Mouse (Mus musculus) ovary, adult 18-20 months (tissue): ENCODE measurements around the gene Col5a1.

Source experiments
- DNase-seq: peaks from one replicate; pipeline ENCODE4 v3.0.0; 2022; ENCODE audit warnings: low spot score, mixed read lengths

Gene Col5a1

DNA sequence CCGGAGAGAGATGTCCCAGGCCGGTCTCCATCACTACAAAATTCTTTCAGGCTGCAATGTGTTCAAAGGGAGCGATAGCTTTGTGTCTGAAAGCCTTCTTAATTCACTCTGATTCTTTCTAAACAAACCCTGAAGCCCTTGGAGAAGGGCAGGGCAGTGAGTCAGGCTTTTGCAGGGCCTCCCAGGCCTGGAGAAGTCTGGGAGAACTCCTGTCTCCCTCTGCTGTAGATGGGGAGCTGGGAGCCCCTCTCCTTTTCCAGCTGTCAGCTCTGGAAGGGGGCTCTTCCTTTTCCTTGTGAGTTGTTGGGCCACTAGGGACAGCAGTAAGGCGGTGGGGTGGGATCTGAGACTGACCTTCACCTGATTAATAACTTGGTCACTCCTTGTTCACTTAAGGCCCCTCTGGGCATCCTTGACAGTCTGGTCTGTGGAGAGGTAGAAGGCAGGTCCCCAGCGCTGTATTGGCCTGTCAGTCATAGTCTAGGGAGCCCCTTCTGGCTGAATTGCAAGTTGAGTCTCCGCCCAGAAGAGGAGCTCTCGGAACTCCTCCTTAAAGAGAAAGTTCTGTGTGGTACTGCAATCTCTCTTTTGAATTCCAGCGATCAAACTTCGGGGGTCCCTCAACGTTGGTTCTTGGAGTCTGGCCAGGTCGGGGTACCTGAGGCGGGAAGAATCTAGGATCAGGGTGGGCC lies 623 bp upstream of the Col5a1 start:
- DNase-seq, result peak; percentile 53

DNA sequence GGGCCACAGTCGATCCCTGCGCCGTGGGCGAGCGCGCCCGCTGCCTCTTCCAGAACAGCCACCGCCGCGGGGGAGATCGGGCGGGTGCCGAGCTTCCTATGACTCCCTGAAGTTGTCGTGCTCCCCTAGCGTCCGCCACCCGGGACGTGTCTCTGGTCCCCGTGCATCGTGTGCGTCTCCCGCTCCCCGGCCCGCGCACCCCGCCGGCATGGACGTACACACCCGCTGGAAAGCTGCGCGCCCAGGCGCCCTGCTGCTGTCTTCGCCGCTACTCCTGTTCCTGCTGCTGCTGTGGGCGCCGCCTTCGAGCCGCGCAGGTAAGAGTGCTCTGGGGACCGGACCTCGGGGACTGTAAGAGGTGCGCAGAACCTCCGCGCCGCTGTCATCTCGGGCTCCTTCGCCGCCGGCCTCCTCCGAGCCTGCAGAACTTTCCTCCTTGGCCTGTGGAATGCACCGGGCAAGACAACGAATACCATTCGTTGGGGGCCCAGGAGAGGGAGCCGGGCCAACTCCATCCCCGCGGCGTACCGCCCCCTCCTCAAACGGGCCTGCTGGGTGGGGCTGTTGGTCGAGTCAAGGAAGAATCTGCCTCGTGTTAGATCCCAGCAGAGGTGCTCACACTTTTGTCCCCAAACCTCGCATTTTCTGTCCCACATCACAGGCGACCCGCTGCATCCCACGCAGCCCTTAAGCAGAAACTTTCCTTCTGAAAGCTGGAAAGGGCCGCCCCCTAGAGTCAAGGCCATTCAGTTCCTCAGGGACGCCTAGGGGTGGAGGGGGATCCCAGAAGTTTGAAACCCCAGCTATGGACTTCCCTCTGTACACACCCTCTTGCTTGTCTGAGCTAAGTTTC lies 609 bp downstream of the Col5a1 start:
- DNase-seq, result peak; percentile 19

DNA sequence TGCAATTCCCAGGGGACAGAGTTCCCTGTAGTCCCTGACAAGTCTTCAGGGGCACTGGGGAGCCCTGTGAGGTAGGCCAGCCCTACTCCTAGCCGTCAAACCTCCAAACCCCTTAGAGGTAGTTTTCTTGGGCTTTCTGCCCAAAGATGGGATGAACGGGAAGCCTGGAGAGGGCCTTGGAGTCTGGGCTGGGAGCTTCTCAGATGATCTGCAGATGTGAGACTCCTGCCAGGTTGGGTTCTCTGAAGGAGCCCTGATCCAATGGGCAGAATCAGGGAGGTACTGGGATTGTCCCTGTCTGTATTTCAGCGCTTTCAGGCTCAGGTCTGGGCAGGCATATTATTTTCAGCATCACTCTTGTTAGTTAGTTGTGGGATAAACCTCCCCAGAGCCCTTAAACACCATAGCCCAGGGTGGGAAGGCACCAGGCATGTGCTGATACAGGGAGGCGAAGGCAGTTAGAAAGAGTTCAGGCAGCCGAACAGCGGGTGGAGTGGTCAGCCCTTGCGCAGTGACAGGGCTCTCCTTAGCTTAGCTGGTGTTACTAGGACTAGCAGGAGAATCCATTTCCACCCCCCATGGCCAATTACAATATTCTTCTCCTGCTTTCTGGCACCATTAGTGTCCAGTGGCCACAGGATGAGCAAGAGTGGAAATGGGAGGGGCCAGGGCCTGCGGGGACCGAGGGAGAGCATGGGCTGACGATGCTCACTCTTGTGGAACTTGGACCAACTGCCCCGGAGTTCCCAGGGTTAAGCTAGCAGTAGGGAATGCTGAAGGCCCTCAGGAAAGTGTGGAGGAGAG lies 1.4 kb downstream of the Col5a1 start:
- DNase-seq, result no peak

DNA sequence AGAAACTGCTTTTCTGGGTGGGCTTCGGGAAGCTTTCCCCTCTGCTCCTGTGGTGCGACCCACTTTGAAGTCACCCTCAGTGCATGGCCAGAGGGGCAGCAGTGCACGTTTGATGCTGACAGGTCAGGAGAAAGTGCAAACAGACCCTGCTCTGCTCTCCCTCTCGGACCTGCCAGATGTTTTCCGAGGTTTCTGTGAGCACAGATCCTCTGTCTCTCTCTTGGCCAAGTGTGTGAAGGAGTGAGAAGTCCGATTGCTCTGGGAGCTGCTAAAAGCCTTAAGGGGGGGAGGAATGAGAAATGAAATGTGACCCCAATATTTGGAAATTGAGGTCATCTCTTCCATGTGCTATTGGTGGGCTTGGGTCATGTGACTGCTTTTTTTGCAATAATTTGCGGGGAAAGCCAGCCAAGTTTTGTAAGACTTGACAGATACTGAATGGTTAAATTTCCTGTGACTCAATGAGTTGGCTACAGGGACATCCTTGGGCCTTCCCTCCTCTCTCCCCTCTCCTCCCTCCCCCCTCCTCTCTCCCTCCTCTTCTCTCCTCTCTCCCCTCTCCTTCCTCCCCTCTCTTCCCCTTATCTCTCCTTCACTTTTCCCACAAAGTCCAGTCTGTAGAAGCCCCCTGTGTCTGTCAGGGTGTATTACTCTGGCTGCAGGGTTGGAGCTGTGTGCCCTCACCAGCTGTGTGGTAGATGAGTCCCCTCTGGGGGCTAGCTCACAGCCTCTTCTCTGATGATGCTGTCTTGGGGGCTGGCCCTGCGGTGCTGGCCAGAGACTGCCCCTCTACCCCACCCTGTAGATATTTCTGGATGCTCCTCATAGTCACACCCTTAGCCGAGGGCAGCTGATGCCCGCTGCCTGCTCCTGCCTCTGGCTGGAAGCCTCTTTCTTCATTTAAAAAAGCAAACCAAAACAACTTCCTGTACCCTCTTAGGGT lies 2.6 kb downstream of the Col5a1 start:
- peak; percentile 27 for DNase-seq

DNA sequence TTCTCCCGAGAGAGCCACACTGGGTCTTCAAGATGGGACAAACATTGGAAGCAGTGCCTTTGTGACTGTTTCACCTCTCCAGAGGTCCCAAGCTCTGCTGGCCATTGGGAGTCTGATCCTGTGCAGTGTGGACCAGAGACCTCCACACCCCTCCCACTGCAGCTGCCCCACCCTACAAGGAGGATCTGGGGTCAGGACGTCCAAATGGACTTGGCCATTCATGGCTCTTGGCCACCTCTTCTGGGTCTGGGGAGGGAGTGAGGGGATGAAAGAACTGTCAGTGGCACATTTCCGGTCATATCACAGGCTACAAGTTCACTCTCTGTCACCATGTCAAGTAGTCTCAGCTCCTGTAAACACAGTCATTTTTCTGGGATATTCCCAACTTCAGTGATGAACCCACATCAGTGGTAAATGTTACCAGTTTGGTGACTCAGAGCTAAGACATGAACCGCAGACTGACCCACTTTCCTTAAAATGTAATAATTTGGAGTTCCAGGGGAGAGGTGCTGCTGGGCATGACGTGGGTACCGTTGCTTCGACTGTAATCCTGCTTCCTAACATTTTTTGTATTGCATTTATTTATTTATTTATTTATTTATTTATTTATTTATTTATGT lies 5.8 kb downstream of the Col5a1 start:
- DNase-seq, result no peak

DNA sequence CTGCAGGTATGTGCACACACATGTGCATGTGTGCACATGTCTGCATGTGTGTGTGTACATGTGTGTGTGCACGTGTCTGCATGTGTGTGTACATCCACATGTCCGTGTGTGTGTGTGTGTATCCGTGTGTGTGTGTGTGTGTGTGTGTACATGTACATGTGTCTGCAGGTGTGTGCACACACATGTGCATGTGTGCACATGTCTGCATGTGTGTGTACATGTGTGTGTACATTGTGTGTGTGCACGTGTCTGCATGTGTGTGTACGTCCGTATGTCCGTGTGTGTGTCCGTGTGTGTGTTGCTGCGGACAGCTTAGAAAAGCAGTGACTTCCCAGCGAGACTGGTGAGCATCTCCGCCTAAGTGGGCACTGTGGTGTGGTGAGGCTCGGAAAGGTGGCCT lies 6.8 kb downstream of the Col5a1 start:
- no peak for DNase-seq

DNA sequence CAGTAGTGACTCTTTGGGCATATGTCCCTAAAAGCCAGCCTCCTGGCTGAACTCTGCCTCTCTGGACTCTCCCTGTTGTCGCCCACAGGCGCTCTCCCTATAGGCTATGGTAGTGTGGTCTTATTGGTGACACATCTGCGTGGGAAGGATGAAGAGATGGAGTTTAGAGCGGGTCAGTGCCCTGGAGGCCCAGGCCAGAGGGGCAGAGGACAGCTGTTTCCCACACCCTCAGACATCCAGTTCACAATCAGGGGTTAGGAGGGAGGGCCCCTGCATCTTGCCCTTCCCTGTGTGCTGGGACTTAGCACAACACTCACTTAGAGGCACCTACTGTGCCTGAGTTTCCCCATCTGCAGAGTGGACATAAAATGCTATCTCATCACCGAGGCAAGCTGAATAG lies 8.8 kb downstream of the Col5a1 start:
- no peak for DNase-seq

DNA sequence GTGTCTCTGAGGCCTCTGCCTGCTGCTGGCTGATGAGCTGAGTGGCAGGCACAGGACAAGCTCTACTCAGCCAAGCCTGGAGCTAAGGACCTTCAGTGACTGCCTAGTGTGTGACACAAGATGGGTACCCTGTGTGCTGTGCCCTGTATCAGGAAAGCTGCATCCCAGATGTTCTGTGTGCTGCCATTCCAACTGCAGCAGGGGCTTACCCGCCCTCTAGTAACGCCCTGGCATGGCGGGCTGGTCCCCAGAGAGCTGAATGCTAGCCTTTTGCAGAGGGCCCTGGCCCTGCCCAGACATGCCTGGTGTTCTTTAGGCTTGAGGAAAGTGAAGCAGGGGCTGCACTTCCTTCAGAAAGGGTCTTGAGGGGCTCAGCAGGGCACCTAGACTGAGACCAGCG lies 9.4 kb downstream of the Col5a1 start:
- no peak for DNase-seq

DNA sequence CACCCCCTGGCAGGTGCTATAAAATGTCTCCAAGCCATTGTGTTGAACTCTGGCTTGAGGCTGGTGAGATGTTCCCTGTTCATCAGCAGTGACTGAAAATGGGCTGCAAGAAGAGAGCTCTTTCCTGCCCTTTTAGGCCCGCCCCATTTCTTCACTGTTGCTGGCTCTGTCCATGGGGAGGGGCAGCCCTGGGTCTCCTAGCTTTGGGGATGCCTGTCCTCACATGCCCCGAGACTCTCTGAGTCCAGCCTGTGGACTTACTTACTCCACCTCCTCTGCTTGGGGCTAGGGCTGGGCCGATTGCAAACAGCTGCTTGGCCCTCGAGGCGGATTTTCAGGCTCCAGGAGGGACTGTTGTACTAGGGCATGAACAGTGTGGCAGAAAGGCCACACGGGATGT lies 10.9 kb downstream of the Col5a1 start:
- DNase-seq, result no peak

DNA sequence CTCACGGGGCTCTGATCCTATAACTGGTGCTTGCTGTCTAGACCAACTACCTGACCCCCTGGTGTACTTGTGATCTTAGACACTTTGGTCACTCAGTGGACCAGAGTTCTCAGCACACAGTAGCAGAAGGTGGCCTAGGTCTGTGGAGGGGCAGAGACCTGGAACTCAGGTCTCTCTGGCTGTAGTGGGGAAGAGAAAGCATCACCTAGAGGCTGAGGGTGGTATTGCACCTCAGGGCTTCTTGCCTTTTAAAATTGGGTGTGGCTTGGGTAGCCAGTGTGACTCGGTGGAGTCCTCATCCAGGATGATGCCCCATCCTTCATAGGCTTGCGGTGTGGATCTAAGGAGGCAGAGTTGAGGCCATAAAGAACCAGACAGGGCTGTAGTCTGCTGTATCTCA lies 13.7 kb downstream of the Col5a1 start:
- DNase-seq, result no peak

DNA sequence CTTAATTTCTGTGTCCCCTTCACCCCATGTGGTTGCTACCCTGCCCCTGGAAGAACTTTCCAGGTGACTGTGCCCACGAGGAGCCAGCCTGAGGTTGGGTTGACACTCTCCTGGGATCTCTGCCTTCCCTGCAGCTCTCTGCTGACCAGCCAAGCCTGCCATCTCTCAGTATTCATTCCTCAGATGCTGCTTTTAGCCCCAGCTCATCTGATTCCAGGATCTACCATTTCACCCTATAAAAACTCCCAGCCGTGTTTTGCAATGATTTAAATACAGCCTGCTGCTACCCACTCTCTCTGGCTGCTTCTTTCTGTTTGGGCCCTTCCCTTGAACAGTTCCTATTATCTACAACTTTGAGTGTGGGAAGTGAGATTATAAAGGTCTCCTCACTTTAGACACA lies 14.9 kb downstream of the Col5a1 start:
- no peak for DNase-seq

DNA sequence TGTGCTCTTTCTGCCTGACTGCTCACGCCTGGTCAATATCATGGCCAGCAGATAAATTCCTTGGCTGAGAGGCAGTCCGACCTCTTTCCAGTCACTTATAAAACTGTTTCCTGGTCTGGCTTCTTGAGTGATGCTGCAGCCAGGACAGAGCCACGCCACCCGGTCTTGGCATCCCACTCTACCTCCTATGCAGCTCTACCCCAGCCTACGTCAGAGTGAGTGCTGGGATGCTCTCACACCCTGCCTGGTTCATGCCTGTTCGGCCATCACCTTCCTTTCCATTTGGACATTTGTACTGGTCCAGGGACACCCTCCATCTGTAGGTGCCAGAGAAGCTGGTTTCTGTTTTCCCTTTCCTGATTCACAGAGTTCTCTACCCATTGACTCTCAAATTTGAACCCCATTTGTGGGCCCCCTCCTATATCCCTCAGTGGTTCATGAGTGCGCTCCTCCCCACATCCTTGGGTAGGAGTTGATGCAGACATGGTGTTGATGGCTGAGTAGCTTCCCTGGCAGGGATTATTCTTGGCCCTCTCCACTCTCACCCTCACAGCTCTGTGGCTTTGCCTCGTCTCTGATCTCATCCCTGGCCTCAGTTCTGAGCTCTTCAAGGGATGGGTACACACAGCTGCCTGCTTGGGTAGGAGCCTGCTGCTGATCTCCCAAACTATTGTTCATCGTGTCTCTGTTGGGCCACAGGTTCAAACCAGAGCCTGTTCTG lies 15.5 kb downstream of the Col5a1 start:
- no peak for DNase-seq

DNA sequence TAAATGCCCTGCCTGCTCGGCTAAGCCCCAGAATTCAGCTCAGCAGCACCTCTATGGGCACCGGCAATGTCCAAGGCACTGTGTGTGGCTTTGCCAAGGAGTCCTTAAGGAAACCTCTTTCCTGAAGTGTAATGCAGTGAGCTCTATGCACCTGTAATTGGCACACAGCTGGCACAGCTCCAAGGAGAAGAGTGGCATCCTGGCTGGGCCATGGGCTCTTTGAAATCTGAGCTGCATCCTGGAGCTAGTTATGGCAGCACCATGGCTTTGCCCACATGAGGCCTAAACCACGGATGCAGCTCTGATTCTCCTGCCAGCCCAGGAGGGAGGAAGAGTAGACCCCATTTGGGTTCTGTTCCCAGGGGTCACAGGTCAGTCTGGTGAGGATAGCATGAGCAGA lies 16.1 kb downstream of the Col5a1 start:
- DNase-seq, result no peak

DNA sequence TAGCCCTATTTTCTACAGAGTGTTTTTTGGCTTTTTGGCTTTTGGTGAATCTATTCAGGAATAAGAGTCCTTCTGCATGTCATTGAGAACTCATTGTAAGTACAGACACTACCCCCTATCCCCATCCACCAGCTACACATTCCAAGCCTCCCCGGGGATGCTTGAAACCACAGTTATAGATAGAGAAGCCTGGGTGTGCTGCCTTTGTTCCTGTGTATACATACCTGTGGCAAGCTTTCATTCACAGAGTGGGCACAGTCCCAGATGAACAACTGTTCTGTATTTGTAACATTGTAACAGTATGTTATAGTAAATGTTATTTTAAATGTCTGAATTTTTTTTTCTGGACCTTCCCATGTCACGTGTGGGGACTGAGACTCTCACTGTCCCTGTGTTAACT lies 19.2 kb downstream of the Col5a1 start:
- no peak for DNase-seq

DNA sequence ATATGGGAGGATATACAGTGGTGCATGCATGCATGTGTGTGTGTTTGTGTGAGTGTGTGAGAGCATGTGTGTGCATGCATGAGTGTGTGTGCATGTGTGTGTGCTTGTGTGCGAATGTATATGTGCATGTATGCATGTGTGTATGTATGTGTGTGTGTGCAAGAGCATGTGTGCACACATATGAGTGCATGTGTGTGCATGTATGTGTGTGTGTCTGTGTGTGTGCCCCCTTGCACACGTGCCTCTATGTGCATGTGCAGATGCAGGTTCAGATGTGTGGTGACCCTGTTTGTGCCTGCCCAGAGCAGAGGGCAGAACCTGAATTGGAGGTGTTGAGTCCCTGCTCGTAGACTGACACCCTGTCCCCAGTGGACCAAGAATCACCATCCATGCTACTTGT lies 24.3 kb downstream of the Col5a1 start:
- DNase-seq, result no peak

DNA sequence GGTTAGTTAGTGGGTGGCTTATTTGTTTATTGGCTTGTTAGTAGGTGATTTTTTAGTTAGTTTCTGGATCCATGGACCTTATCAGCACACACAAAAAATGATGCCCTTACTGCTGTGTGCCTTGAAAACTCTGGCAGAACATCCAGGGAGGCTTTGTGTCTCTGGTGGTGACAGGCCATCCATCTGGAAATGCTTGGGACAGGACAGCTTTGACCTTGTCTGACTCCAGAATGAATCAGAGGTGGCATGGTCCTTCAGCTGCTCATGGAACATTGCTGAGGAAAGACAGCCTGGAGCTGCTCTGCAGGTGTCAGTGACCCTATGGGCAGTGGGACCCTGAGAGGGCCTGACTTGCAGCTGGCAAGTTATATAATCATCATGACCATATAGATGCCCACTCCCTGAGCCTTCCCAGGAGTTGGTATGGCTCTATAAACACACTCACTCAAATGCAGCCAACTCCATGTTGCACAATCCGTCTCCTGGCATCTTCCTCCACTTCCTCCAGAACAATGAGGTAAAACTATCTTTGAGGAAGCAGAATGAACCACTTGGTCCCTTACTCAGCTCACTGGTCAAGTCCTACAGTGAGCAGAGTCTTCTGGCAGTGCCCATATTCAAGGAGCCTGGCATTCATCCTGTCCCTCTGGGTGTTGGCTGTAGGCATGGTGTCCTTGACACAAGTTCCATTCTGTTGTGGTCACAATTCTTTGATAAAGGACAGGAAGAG lies 26.5 kb downstream of the Col5a1 start:
- no peak for DNase-seq

DNA sequence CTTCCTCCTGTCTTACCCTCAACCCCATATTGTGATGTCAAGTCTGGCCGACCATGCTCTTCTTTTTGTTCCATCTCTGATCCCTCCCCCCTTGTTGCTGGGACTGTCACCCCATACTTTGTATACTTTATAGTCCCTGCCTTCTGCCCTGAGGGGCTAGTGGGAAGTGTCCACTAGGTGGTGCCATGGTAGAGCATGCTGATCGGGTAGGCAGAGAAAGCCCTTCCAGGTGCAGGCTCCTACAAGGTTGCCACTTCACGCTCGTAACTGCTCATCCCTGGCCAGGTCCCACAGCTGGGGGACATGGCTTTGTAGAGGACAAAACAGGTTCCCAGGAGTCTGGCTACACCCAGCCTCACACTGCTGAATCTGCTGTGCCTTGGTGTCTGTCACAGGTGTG lies 29.5 kb downstream of the Col5a1 start:
- DNase-seq, result no peak

DNA sequence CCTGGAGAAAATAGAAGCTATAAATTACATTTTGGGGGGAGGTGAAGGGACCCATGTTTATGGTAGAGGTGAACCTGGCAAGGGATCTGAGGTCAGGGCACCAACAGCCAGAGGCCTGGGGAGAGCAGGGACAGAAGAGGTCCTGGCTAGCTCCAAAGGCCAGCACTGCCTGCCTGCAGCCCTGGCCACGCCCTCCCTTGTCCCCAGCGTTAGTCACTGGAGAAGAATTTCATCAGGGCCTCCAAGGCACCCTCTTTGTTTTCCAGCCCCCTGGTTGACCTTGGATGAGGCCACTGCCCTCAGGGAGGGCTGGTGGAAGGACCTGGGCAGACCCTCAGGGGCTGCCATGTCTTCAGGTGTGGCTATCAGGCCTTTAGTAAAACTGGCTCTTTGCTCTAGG lies 30.1 kb downstream of the Col5a1 start:
- no peak for DNase-seq

DNA sequence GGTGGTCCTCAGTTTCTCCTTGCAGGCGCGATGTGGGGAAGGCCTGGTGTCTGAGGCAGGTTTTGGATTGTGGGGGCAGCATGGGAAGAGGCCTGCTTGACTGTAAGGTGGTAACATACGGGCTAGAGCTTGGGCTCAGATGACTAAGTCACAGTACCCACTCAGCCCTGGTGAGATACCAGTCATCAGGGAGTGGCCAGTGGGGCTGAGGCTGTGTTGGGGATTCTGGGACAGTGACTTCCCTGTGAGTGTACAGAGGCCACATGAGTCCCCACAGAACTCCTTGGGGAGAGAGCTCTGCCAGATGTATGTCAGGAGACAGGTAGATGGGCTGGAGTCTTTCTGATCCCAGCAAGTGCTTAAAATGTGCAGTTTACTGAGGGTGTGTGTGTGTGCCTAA lies 31.0 kb downstream of the Col5a1 start:
- DNase-seq, result no peak

DNA sequence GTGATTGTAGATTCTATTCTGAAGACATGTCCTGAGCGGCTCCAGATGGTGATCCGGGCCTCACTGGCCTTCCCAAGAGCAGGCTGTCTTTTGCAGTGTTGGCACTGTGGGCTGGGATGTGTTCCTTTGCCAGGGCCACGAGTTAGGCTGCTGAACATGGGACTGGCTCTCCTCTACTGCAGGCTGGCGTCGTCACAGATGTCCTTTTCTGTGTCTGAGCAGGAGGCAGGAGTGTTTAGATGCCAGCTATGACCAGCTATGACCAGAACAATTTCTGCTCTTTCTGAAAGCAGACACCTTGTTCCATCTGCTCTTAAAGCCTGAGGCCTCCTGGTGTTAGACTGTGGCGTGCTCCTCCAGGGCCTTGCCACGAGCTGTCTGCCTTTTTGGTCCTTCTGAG lies 31.9 kb downstream of the Col5a1 start:
- no peak for DNase-seq
